Comparison of ENCODE assay signal across 8 mouse cellular contexts in genomic region chr11:70014880-70015558, GRCm38 (mm10). TPM values are rescaled to one million over a fixed set of nuclear protein-coding genes. Genes with fewer than 3 reads are reported as not detected.
DNase-seq lines count a peak whose midpoint lies in the region; ATAC-seq and TF ChIP-seq lines count a peak whose summit lies in the region.

Acadvl (minus strand) TSS chr11:70015411.

- H3K4me3 ChIP-seq in hindbrain, embryonic 15.5 days, result peak within 1 kb of the TSS; percentile 61
- peak within 1 kb of the TSS; percentile 77 for H3K4me3 ChIP-seq in left cerebral cortex, adult 2 months

- H3K4me2 ChIP-seq in hindbrain, embryonic 15.5 days, result peak within 1 kb of the TSS; percentile 74

- TF ChIP-seq CTCF in left cerebral cortex, adult 2 months (IDR thresholded peaks at IDR 0.05), result peak; percentile 44

- intact Hi-C loops in left cerebral cortex, adult 2 months (cut with DNase I), result loop anchor here (2.0 kb wide), 1 partner anchor 14 kb away; the partner anchor contains the start of gene Dvl2

- H3K9me3 ChIP-seq in hindbrain, embryonic 15.5 days, result no peaks in the 10 kb centered on the region

- peaks cover 30% of the 10 kb centered on the region for H3K36me3 ChIP-seq in hindbrain, embryonic 15.5 days

- peak within 1 kb of the TSS; percentile 78 for H3K9ac ChIP-seq in hindbrain, embryonic 15.5 days

- peak within 1 kb of the TSS; percentile 72 for H3K27ac ChIP-seq in hindbrain, embryonic 15.5 days (replicated peaks)
- H3K27ac ChIP-seq in left cerebral cortex, adult 2 months, result peak within 1 kb of the TSS; percentile 88

- peaks cover 44% of the 10 kb centered on the region for H3K4me1 ChIP-seq in hindbrain, embryonic 15.5 days (replicated peaks)

- H3K27me3 ChIP-seq in hindbrain, embryonic 15.5 days, result no peaks in the 10 kb centered on the region

- under 1% methylated on average over 35 of the region's 35 CpGs for WGBS in hindbrain, embryonic 15.5 days

- peak; percentile 82 for ATAC-seq in hindbrain, embryonic 15.5 days (ENCODE audit: low FRiP score, low read depth)
- ATAC-seq in megakaryocyte, adult 5-6 weeks (ENCODE audit: poor library complexity, severe bottlenecking), result peak; percentile 98

- peak; percentile 75 for DNase-seq in WW6 (ENCODE audit: low read depth, low spot score)
- DNase-seq in cerebellum, postnatal 36 days, result peak; percentile 91
- DNase-seq in gastrocnemius, adult 18-20 months (ENCODE audit: low spot score), result peak; percentile 92
- peak; percentile 85 to 86 for DNase-seq in left cerebral cortex, adult 2 months (ENCODE audit: extremely low spot score in 1 of 2, low spot score in 2 of 2)
- DNase-seq in right cerebral cortex, adult 18-20 months, result peak; percentile 91
- DNase-seq in urinary bladder, adult 2 months (ENCODE audit: low spot score), result peak; percentile 81

RNA-seq across cellular contexts. Expression of gene Acadvl, which starts in this region (rescaled TPM):
- total RNA-seq in gastrocnemius, adult 18-20 months (2021), result 100 to 1,000 TPM; 319 to 378 TPM
- 58.0 and 62.2 TPM in 2 replicates for polyA plus RNA-seq in hindbrain, embryonic 15.5 days (2015; fragmentation: Nextera tagmentation; extraction: Ambion mirVana)
- 10 to 100 TPM; 59.4 to 62.5 TPM for total RNA-seq in left cerebral cortex, adult 2 months (2021)
- 32.7 and 35.0 TPM in 2 replicates for total RNA-seq in megakaryocyte, adult 5-6 weeks (2015)
- total RNA-seq in megakaryocyte, adult 5-6 weeks (2017), result 31.7 and 37.0 TPM in 2 replicates
- polyA plus RNA-seq in urinary bladder, adult 2 months (2012; rRNA removed), result 95.7 and 100 TPM in 2 replicates

Comparison
In these comparisons a context has a peak if more than half of its experiments do, and no peak if none do; other contexts are left out.
1. Peak in every context shown above with its lines: DNase-seq, ATAC-seq, H3K4me3 ChIP-seq and H3K27ac ChIP-seq.
2. RNA of gene Acadvl (total RNA-seq): 319 to 378 TPM in gastrocnemius, adult 18-20 months; 59.4 to 62.5 TPM in left cerebral cortex, adult 2 months and 31.7 to 37.0 TPM in megakaryocyte, adult 5-6 weeks; every median in the first group is over 4 times any median in the second.